Mouse (Mus musculus): ENCODE results near the gene Gpc3. TPM values are rescaled to one million over a fixed set of nuclear protein-coding genes. Genes with fewer than 3 reads are reported as not detected.

The Gpc3 gene
- polyA plus RNA-seq (2012; rRNA removed) (730 and 849 TPM in 2 replicates), polyA plus RNA-seq (2014; fragmentation: Nextera tagmentation; extraction: Ambion mirVana) (985 and 1,114 TPM in 2 replicates)

GRCm38 (mm10) chrX:52613328-52614030 is at the start of gene Gpc3:
Gene Gpc3 (minus strand): TSS chrX:52613950.
- peak within 1 kb of the TSS; percentile 76 for H3K9ac ChIP-seq (ENCODE audit: low read depth, low read length, severe bottlenecking)
- H3K27me3 ChIP-seq (ENCODE audit: control insufficient read depth, insufficient read depth, low read length), result no peaks in the 10 kb centered on the region
- no peak for TF ChIP-seq POLR2A (IDR thresholded peaks at IDR 0.05; ENCODE audit: borderline replicate concordance, extremely low read depth, insufficient read depth, insufficient read length)
- H3K4me3 ChIP-seq (replicated peaks; ENCODE audit: low read length), result peak within 1 kb of the TSS; percentile 59
- no peaks in the 10 kb centered on the region for H3K36me3 ChIP-seq (ENCODE audit: control insufficient read depth, insufficient read depth, low read length)
- peak within 1 kb of the TSS; percentile 82 for H3K27ac ChIP-seq (replicated peaks; ENCODE audit: low read depth, low read length)
- H3K4me2 ChIP-seq (replicated peaks; ENCODE audit: low read depth, low read length, severe bottlenecking), result peak within 1 kb of the TSS; percentile 45
- H3K4me1 ChIP-seq (ENCODE audit: control insufficient read depth, insufficient read depth, low read length), result peaks cover 16% of the 10 kb centered on the region
- 23% methylated on average over 28 of the region's 48 CpGs for WGBS
- DNase-seq (ENCODE audit: low spot score) (no peak), ATAC-seq (ENCODE audit: low FRiP score, low read depth) (peak; percentile 93)
- H3K9me3 ChIP-seq (ENCODE audit: control insufficient read depth, low read length), result no peaks in the 10 kb centered on the region

- DNase-seq (ENCODE audit: low spot score) (peak; percentile 81), ATAC-seq (ENCODE audit: low FRiP score, low read depth) (peak; percentile 53; the same call in 1 of the 2 replicates)
- Histone ChIP-seq H3K36me3 (ENCODE audit: control insufficient read depth, insufficient read depth, low read length) (no peaks in the 10 kb centered on the region), H3K9ac (ENCODE audit: low read depth, low read length, severe bottlenecking) (no peak overlapping the region), H3K4me2 (replicated peaks; ENCODE audit: low read depth, low read length, severe bottlenecking) (peak overlapping the region; percentile 23; the same call in 1 of the 2 replicates), H3K9me3 (ENCODE audit: control insufficient read depth, low read length) (no peaks in the 10 kb centered on the region), H3K4me3 (replicated peaks; ENCODE audit: low read length) (no peak overlapping the region), H3K27me3 (ENCODE audit: control insufficient read depth, insufficient read depth, low read length) (no peaks in the 10 kb centered on the region), H3K27ac (replicated peaks; ENCODE audit: low read depth, low read length) (peak overlapping the region; percentile 86), H3K4me1 (ENCODE audit: control insufficient read depth, insufficient read depth, low read length) (peaks cover 11% of the 10 kb centered on the region; the same call in 1 of the 2 replicates)
- WGBS, result 20% methylated on average over 10 of the region's 10 CpGs
- TF ChIP-seq POLR2A (IDR thresholded peaks at IDR 0.05; ENCODE audit: borderline replicate concordance, extremely low read depth, insufficient read depth, insufficient read length), result no peak
Measured at GRCm38 (mm10) chrX:52651975-52652374, 38.2 kb upstream of the Gpc3 start.

- Histone ChIP-seq H3K4me2 (replicated peaks; ENCODE audit: low read depth, low read length, severe bottlenecking) (peak overlapping the region; percentile 23; the same call in 1 of the 2 replicates), H3K27me3 (ENCODE audit: control insufficient read depth, insufficient read depth, low read length) (no peaks in the 10 kb centered on the region), H3K4me1 (ENCODE audit: control insufficient read depth, insufficient read depth, low read length) (peaks cover 11% of the 10 kb centered on the region; the same call in 1 of the 2 replicates), H3K9me3 (ENCODE audit: control insufficient read depth, low read length) (no peaks in the 10 kb centered on the region), H3K9ac (ENCODE audit: low read depth, low read length, severe bottlenecking) (no peak overlapping the region), H3K27ac (replicated peaks; ENCODE audit: low read depth, low read length) (peak overlapping the region; percentile 86), H3K4me3 (replicated peaks; ENCODE audit: low read length) (no peak overlapping the region), H3K36me3 (ENCODE audit: control insufficient read depth, insufficient read depth, low read length) (no peaks in the 10 kb centered on the region)
- no peak for TF ChIP-seq POLR2A (IDR thresholded peaks at IDR 0.05; ENCODE audit: borderline replicate concordance, extremely low read depth, insufficient read depth, insufficient read length)
- WGBS, result 25% methylated on average over 9 of the region's 9 CpGs
- ATAC-seq (ENCODE audit: low FRiP score, low read depth) (peak; percentile 78), DNase-seq (ENCODE audit: low spot score) (peak; percentile 40)
Measured at GRCm38 (mm10) chrX:52651472-52651948, 37.8 kb upstream of the Gpc3 start.

GRCm38 (mm10) chrX:52648910-52649785 is 35.4 kb upstream of the Gpc3 start:
- Histone ChIP-seq H3K4me2 (replicated peaks; ENCODE audit: low read depth, low read length, severe bottlenecking) (peak overlapping the region; percentile 36), H3K9ac (ENCODE audit: low read depth, low read length, severe bottlenecking) (peak overlapping the region; percentile 28; the same call in 1 of the 2 replicates), H3K4me1 (ENCODE audit: control insufficient read depth, insufficient read depth, low read length) (peaks cover 18% of the 10 kb centered on the region), H3K4me3 (replicated peaks; ENCODE audit: low read length) (0 out of 2 replicates have a peak overlapping the region, but pooled peaks have one; percentile 11), H3K27ac (replicated peaks; ENCODE audit: low read depth, low read length) (0 out of 2 replicates have a peak overlapping the region, but pooled peaks have one; percentile 38), H3K9me3 (ENCODE audit: control insufficient read depth, low read length) (no peaks in the 10 kb centered on the region), H3K36me3 (ENCODE audit: control insufficient read depth, insufficient read depth, low read length) (no peaks in the 10 kb centered on the region), H3K27me3 (ENCODE audit: control insufficient read depth, insufficient read depth, low read length) (no peaks in the 10 kb centered on the region)
- peak; percentile 41; the same call in 1 of the 2 replicates for ATAC-seq (ENCODE audit: low FRiP score, low read depth)
- 28% methylated on average over 19 of the region's 19 CpGs for WGBS
- TF ChIP-seq POLR2A (IDR thresholded peaks at IDR 0.05; ENCODE audit: borderline replicate concordance, extremely low read depth, insufficient read depth, insufficient read length), result no peak
- DNase-seq (ENCODE audit: low spot score), result no peak

- DNase-seq (ENCODE audit: low spot score) (no peak), ATAC-seq (ENCODE audit: low FRiP score, low read depth) (no peak)
- Histone ChIP-seq H3K9me3 (ENCODE audit: control insufficient read depth, low read length) (no peaks in the 10 kb centered on the region), H3K27ac (replicated peaks; ENCODE audit: low read depth, low read length) (no peak overlapping the region), H3K36me3 (ENCODE audit: control insufficient read depth, insufficient read depth, low read length) (no peaks in the 10 kb centered on the region), H3K9ac (ENCODE audit: low read depth, low read length, severe bottlenecking) (no peak overlapping the region), H3K4me1 (ENCODE audit: control insufficient read depth, insufficient read depth, low read length) (peaks cover 22% of the 10 kb centered on the region), H3K4me2 (replicated peaks; ENCODE audit: low read depth, low read length, severe bottlenecking) (no peak overlapping the region), H3K27me3 (ENCODE audit: control insufficient read depth, insufficient read depth, low read length) (no peaks in the 10 kb centered on the region), H3K4me3 (replicated peaks; ENCODE audit: low read length) (no peak overlapping the region)
- WGBS, result 46% methylated on average over 7 of the region's 7 CpGs
- TF ChIP-seq POLR2A (IDR thresholded peaks at IDR 0.05; ENCODE audit: borderline replicate concordance, extremely low read depth, insufficient read depth, insufficient read length), result no peak
Measured at GRCm38 (mm10) chrX:52644393-52644792, 30.6 kb upstream of the Gpc3 start.
